Mouse (Mus musculus) naive thymus-derived CD4-positive, alpha-beta T cell, adult 2 months (primary cell): ENCODE data around the gene Zfp592.

ENCODE experiments used
- DNase-seq: peaks from one replicate; pipeline ENCODE4 v3.0.0-alpha.2; 2011; ENCODE audit warnings: low read depth

Gene Zfp592

DNA sequence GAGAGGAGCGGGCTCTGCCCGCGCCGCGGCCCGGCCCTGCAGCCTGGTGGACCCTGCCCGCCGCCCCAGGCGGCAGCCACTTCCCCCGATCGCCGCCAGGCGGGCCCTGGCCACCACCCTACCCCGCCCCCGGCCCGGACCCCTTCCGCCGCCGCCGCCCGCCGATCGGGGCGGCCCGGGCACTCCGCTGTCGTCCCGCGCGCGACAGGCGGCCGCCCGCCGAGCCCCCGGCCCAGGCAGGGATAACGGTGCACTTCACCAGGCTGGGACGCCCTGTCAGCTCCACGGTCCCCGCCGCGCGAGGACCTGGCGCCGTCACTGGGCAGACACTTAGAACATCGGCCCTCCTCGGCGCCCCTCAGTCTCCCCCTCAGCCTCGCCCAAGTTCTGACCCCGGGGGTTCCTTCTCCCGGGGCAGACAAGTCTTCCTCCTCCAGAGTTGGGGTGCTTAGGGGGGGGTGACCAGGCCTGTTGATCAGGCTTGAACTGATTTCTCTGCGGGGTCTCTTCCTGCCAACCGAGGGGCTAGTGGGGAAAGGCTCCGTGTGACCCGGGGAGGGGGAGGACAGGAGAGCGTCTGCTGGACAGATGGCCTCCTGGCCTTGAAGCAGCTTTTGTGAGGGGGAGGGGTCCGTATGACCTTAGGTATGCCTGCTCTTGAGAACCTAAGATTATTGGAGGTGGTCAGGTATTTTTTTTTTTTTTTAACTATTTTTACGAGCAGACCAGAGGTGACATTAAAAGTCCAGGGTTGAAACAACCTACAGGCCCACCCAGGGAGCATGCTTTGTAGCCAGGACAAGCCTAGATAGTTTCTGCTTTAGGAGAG is 567 bp downstream of the Zfp592 start:
- DNase-seq = peak; percentile 41

DNA sequence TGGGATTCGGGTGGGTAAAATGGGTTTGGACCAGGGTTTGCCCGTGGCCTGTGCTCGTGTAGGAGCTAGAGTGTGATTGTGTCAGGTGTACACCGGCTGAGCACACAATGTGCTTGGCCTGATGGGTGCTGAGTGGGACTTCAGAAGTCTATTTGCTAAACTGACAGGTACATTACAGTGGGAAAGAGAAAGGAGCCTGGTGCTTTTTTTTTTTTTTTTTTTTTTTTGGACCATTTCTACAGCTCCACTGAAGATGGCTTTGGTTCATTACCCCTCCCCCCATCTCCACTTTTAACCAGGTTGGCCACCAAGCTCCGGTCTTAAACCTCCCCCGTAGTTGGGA is 1.2 kb downstream of the Zfp592 start:
- DNase-seq = peak; percentile 45

DNA sequence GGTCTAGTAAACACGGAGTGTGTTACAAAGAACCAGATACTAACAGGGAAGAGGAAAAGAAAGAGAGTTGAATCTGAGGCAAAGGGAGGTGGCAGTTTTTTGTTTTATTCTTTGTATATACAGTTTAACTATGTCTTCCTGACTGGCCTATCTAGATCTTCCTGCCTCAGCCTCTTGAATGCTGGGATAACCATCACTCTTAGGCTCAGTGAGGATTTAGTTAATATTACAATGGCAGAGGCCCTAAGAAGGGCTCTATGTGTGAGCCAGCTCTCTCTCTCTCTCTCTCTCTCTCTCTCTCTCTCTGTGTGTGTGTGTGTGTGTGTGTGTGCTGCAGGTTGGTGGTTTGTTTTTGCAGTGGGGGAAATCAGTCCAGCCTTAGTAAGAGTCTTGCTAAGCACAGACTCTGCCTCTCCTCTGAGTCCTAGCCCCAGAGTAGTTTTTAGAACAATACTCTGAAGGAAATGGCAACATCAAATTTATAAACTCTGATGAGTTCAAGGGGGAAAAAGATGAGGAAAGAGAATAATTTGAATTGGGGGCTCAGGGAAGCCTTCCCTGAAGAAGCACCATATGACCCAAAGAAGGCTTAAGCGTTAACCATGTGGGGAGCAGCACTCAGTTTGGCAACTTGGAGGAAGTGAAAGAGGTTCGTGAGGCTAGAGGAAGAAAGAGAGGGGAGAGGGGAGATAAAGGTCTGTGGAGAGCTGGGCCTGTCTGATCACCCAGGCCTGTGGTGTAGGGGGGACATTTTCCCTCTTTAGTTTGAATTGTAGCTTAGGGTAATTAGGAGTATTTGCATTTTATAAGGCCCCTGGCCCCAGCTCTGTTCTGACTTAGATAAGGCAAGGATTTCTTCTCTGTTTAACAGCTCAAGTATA is 2.0 kb downstream of the Zfp592 start:
- DNase-seq = peak; percentile 68

DNA sequence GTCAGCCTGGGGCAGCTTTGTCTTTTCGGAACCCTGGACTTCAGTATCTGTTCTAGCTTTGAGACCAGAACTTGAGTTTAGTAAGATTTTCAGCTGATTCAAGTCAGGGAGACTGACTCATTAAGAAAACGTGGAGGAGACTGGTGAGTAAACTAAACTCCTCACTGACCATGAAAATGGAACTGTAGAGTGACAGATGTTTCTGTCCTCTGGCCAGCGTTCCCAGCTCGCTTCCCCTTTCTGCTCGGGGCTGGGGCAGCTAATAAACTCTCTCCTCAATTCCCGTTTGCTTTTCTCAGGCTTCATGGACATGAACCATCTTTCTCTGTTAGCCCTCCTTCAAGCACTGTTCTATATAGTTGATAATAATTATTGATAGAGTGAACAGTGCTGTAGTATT is 4.3 kb downstream of the Zfp592 start:
- no peak for DNase-seq

DNA sequence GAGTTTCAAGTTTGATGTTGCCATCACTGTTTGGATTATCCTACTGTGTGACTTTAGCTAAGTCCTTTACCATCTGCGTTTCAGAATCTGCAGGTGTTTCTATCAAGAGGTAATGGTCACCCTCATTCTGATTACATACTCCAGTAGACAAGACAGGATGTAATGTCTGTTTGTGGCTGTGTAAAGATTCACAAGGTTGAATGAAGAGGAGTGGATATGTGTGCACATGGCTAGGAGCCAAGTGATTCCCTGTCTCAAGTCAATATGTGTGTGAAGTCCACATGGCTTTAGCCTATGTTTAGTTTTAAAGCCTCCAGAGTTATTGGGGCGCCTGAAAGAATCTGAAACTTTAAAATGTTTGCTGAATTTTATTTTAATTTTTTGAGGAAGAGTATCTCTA is 6.1 kb downstream of the Zfp592 start:
- DNase-seq = peak; percentile 23

DNA sequence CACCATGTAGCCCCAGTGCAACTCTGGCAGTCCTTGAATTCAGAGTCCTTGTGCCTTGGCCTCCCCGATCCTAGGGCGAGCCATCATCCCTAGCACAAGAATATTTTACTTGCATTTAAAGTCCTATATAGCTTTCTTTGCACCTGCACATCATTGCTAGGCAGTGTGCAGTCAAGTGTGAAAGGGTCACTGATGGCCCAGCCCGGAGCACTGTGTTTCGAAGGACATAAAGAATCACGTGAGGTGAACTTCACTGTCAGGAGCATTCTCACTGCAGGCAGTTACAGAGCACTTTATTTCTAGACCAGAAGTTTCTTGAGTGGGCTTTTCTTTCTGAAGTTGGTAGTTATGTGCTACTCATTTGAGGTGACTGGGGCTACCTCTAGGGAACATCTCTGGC is 8.4 kb downstream of the Zfp592 start:
- DNase-seq = no peak

DNA sequence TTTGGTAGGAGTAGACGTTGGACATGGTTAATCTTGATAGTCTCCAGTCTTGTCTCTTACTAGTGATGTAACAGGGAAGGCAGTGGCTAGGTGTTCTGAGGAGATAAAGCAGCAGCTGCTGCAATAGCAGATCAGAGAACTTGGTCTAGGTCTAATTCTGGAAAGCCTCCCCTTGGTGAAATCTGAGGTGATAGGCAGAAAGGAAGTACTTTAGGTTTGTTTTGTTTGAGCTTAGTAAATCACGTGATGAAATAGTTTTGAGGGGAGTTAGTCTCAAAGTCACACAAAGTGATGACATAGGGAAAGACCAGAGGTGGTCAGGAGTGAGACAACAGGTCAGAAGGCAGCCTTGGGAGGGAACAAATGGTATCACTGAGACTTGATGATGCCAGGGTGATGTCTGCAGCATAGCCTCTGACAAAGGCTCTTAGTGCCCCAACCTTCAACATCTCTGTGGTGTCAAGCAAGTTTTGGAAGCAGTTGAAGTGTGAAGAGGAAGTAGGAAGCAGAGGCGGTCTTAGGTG is 11.1 kb downstream of the Zfp592 start:
- peak; percentile 63 for DNase-seq

DNA sequence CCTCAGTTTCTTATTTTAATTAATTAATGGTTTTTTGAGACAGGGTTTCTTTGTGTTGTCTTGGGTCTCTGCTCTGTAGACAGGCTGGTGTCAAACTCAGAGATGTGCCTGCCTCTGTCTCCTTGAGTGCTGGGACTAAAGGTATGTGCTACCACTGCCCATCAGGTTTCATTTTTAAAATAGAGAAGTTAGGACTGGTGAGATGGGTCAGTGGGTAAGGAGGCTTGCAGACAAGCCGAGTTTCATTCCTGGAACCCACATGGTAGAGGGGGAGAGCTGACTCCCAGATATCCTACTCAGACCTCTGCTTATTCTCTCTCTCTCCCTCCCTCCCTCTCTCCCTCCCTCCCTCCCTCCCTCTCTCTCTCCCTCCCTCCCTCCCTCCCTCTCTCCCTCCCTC is 12.5 kb downstream of the Zfp592 start:
- no peak for DNase-seq

DNA sequence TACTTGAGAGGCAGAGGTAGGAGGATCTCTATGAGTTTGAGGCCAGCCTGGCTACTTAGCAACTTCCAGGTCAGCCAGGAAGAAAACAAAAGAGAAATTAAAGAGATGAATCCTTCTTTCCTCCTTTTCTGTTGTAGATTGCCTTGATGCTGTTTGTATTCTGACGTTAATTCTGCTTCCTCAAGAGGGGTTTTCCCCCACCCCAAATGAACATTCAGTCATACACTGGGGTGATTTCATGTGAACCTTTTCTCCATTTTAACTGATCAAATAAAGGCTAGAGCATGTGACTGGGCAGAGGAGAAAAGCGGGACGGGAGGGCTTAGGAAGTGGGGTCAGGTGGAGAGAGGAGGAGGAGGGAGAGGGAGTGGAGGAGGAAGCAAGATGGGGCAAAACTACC is 14.8 kb downstream of the Zfp592 start:
- DNase-seq = peak; percentile 42

DNA sequence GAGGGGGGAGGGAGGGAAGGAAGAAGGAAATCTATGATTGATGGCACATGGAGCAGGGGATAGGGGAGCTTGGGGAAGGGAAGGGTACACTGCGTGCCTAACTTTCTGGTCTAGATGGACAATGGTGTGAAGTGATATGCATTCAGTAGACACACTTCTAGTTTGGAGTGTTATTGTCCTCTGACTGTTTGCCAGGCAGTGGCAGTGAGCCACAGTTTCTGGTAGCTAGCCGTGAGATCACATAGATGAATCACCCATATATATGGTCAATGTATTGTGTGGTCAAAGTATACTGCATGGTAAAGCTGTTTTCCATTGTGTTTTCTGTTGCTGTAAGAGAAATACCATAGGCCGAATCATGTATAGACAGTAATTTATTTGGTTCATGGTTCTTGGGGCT is 18.1 kb downstream of the Zfp592 start:
- no peak for DNase-seq

DNA sequence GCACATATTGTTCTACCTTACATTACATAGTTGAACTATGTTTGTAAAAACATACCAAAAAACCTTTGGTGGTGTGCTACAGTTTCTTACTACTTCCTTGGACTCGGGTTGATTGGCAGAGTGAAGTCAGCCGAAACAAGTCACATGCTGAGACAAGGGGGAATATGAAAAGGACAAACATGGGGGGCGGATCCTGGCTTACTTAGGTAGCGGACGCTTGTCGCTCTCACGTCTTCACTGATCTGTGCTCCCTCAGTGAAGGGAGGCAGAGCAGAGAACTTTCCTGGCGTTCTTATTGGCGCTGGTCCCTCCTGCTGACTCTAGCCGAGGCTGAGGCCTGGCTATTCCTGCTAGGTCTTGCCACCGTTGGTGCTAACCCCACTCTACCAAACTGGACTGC is 26.8 kb downstream of the Zfp592 start:
- no peak for DNase-seq

DNA sequence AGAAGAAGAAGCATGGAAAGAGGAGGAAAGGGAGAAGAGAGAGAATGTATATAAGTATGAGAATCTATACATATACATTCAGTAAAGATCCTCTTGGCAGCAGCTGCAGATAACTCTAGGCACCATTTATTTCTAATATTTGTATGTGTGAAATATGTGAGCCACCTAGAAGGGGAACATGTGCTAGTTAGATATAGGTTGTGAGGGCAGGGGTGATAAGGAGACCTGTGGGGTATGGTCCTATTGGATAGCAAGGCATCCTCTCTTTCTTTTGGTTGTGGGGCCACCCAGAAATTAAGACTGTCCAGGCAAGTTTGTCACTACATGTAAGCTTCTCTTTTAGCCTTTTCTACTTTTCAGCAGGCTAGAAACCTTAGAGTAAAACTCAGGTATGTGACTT is 29.2 kb downstream of the Zfp592 start:
- no peak for DNase-seq

DNA sequence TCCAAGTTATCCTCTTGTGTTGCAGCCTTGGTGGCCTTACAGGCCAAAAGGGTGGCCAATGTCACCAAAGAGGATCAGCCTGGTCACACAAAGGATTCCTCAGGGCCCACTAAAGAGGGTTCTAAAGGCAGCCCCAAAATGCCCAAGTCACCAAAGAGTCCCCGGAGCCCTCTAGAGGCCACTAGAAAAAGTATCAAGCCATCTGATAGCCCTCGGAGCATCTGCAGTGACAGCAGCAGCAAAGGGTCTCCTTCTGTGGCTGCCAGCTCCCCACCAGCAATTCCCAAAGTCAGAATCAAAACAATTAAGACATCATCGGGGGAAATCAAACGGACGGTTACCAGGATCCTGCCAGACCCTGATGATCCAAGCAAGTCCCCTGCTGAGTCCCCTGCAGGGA is 30.6 kb downstream of the Zfp592 start:
- DNase-seq = peak; percentile 33

DNA sequence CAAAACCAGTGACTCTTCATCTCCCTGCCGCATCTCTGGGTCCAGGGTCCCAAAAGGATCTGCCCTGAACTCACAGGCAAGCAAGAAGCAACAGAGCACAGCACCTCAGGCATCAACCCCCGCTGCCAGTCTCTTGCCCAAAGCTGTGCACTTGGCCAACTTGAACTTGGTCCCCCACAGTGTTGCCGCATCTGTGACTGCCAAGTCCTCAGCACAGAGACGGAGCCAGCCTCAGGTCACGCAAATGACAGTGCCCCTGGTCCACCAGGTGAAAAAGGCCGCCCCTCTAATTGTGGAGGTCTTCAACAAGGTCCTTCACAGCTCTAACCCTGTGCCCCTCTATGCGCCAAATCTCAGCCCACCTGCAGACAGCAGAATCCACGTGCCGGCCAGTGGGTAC is 31.2 kb downstream of the Zfp592 start:
- DNase-seq = no peak

DNA sequence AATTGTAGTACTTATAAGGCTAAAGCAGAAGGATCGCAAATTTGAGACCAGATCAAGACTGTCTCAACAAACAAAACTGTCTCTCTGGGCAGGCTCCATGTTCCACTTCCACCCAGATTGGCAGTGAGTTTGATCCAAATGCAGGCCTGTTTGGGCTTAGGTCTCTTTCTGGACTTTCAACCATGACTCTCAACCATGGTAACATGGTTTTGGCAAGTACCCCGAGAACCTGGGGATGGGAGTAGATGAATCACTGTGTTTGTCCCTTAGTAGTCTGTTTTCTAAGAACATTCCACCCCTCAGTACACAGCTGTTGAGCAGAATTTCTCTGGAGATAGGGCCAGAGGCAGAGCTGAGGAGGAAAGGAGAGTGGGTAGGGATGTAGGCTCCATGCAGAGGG is 32.3 kb downstream of the Zfp592 start:
- DNase-seq = no peak

DNA sequence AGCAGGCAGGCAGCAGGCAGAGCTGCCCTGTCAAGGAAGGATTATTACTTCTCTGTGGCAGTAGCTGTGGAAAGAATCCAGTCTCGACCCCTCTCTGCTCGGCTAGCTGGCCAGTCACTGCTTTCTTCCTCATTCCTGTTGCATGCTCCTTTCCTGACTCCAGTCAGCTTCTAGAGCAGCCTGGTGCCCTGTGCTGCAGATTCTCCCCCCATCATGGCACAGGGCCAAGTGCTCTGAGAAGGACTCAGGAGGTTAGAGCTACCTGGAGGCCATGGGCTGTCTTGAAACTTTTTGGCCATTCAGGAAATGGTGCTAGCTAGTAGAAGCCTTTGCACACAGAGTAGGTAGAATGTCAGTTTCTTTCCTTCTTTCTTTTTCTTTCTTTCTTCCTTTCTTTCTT is 46.2 kb downstream of the Zfp592 start:
- DNase-seq = no peak

DNA sequence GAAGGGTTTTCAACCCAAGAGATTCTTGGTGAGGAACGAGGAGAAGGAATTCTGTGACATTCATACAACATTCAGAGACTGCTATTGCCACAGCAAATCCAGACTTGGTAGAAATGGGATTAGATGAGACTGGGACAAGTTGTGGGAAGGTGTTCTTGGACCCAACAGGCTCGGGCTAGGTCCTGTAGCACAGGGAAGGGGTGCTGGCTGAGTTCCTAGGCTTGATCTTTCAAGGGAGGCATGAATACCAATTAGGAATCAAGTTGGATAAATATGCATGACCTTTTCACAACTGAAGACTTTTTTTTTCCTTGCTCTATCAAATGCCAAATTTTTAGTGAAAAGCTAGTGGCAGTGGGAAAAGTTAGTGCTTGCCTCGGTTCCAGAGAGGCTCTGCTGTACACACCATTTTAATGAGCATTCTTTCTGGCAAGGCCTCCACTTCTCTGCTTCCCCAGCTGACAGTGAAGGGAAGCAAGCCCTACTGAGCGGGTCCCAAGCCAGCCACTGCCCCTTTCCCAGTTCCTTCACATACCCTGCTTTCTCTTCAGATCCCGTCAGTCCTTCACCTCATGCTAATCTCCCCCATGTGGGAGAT is 49.6 kb downstream of the Zfp592 start:
- no peak for DNase-seq

DNA sequence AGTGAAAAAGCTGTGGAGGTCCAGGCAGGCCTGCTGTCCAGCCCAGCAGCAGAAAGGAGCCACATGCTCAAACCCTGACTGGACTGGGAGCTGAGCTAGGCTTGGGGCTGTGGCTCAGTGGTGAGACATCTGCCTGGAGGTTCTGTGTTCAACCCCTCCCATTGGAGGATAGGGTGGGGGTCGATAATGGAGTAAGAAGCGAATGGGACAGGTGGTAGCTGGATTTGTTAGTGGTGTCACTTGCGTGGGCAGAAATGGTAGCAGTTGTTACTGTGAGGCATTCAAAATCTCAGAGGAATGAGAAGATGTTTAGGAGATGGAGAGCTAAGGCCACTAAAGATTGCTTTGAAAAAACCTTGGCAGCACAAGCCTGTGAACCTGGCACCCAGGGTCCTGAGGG is 54.4 kb downstream of the Zfp592 start:
- DNase-seq = no peak

DNA sequence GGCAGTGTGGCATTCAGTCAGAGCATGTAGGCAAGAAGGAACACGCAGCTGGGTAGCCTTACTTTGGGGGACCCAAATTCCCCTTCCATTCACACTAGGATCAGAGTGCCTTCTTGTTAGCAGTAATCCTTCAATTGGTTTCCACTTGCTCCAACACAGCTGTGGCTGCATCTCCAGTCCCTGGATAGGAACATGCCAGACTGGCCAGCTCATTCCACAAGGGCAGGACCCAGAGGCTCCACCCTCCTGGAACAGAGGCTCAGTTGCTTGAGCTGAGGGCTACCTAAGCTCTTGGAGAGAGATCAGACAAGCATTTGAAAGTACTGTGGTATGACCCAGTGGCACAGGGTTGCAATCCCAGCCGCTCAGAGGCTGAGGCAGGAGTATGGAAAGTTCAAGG is 55.0 kb downstream of the Zfp592 start:
- DNase-seq = no peak

DNA sequence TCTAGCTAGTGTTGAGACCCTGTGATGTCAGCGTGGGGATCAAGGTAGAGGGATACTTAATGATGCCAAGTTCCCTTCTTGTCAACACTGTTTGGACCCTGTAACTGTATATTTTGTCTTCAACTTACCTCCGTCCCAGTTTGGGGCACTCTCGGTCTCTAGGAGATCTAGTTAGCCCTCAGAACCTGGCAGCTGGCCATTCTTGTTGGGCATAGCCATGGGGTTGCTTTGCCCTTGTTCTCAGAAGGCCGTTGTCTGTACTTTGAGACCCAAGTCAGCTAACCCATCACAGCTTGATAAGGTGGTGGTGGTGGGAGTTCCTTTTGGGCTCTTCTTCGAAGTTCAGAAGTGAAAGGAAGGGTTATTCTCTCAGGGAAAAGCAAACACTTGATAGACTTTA is 56.5 kb downstream of the Zfp592 start:
- DNase-seq = no peak

DNA sequence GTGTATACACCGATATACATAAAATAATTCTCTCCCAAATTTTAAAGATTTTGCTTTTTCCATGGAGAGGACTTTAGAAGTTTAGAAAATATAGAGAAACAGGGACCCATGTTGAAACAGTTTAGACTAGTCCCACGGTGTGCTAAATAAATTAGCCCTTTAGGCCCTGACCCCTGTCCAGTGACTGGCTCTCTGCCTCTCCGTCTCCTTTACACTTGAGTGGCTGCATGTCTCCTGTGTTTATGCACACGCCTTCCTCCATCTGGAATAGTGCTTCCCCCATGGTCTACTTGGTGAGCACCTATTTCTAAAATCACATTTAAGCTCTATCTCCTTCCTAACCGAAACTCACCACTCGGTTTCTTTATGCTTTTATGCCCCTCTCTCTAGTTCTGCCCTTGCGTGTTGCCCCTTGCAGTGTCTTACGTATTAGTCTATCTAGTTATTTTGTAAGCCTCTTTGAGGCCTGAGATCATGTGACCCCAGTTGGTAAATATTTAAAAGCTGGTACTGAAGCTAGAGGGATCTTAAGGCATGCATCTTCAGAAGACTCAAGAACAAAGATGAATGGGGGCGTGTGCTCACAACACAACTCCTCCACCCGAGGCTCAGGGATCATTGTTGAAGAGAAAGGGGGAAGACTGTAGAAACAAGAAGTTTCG is 62.4 kb downstream of the Zfp592 start:
- no peak for DNase-seq

DNA sequence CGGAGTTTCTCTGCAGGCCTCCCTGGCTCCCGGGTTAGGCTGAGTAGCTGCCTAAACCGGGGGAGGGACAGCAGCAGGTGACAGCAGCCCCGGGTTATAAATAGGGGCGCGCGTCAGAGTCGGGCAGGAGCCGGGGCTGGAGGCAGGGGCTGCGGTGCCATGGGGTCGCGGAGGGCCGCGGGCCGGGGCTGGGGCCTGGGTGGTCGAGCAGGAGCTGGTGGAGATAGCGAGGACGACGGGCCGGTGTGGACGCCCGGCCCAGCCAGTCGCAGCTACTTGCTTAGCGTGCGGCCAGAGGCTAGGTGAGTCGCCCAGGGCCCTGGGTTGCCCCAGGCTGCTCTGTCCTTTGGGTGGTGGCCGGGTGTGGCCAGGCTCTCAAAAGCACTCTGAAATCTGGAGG is 64.0 kb downstream of the Zfp592 start, which contains the start of gene Alpk3:
Gene Alpk3, plus strand, starts transcription at position 130 of the 400 bp plus-strand sequence.
- DNase-seq = no peak
